Mouse (Mus musculus): ENCODE results near the gene Scyl1.

GRCm38 (mm10) chr19:5810103-5810839 lies 39.1 kb upstream of the Scyl1 start:
- TF ChIP-seq CTCF (IDR thresholded peaks at IDR 0.05; ENCODE audit: borderline replicate concordance, insufficient read depth, low read depth, low read length), result no peak
- TF ChIP-seq POLR2A (IDR thresholded peaks at IDR 0.05; ENCODE audit: borderline replicate concordance, insufficient read depth, low read length), result no peak
